Mouse (Mus musculus): ENCODE results near the gene Gm49337. TPM values are rescaled to one million over a fixed set of nuclear protein-coding genes. Genes with fewer than 3 reads are reported as not detected.

Gene Gm49337
- polyA plus RNA-seq, 1 experiment from 2014 or later = not detected

DNA sequence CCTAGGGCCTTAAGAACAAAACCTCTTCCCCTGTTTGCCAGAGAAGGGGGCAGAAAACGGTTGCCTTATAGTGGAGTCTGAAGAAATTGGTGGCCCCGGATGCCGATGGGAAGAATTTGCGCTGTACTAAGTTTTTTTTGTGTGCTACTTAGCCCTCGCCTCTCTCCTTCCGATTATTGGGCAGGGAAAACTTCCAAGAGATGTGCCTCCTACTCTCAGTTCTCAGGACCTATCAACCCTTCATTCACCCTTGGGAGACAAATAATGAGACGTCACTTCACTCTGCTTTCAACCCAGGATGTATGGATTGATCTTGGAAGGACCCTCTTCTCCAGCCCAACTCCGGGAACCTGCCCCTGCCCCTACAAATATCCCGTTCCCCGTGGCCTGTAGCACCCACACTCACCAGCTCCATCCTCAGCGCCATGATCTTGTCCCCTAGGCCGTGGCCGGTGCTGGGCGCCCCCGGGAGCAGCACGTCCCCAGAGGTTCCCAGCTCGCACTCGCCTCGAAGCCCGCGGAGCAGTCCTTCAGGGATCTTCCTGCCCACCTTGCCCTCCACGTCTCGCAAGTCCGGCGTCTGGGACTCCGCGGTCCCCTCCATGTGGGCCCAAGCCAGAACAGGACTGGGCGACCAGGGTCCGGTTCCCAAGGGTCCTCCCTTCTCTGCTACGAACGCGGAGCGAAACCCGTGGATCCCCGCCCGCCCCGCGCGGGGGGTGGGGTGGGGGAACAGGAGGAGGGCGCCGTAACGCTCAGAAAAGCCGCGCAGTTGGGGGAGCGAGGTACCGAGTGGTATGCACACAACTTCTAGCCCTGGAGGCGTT, 29.1 kb upstream of the Gm49337 start:
- peak overlapping the region; percentile 56 for H3K4me3 ChIP-seq (replicated peaks)
- H3K36me3 ChIP-seq = no peaks in the 10 kb centered on the region
- no peak overlapping the region for H3K27ac ChIP-seq
- WGBS = under 1% methylated on average over 37 of the region's 47 CpGs
- H3K9me3 ChIP-seq = no peaks in the 10 kb centered on the region
- H3K27me3 ChIP-seq (replicated peaks) = no peaks in the 10 kb centered on the region
- peak overlapping the region; percentile 98 for H3K4me2 ChIP-seq (replicated peaks)
- ATAC-seq = peak; percentile 82
- H3K9ac ChIP-seq = peak overlapping the region; percentile 59
- H3K4me1 ChIP-seq (replicated peaks) = peaks cover 7% of the 10 kb centered on the region; the same call in 1 of the 2 replicates

DNA sequence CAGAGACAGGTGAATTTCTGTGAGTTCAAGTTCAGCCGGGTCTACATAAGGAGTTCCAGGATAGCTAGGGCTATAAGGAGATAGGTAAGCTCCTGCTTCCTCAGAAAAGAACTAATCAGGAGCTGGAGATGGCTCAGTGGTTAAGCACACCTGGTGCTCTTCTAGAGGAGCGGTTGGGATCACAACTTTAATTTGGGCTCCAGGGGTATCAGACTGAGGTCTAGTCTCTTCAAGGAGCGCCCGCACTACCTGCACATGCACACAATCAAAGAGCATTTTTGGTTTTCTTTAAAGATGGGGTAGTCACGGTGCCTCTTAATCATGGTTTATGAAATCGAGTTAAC, 23.4 kb upstream of the Gm49337 start:
- Histone ChIP-seq H3K4me2 (replicated peaks) (peak overlapping the region; percentile 77), H3K9me3 (no peaks in the 10 kb centered on the region), H3K27ac (peak overlapping the region; percentile 89), H3K36me3 (peaks cover 15% of the 10 kb centered on the region), H3K4me1 (replicated peaks) (peaks cover 15% of the 10 kb centered on the region), H3K4me3 (replicated peaks) (peak overlapping the region; percentile 75), H3K27me3 (replicated peaks) (no peaks in the 10 kb centered on the region), H3K9ac (peak overlapping the region; percentile 90)
- ATAC-seq = no peak; the same call in 1 of the 2 replicates
- 23% methylated on average over 6 of the region's 6 CpGs for WGBS

DNA sequence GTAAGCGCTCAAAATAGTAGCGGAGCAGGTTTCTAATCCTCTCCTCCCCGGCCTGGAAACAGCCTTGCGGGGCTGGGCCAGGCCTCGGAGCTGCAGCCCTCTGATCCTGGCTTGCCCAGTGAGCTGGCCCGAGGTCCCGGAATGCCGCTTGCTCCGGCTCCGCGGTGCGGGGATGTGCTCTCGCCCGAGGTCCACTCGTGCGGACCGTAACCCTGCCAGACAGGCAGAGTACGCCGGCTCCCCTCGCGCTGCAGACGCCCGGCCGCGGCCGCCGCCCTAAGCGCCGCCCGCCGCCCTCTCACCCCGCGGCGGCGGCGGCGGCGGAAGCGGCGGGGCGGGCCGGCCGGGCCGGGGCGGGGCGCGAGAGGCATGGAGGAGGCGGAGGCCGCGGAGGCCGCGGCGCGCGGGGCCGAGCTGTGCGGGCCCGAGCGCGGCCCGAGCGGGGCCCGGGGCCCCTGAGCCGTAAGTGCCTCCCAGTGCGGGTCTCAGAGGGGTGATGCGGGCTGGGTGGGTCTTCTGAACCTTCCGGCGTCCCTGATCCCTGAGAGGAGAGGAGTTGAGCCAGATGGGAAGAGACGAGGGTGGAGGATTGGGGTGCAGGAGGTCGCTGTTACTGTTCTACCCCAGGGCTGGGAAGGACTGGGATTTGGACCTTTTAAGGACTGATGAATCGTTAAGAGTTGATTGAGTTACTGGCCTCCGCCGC, 22.9 kb upstream of the Gm49337 start:
- Histone ChIP-seq H3K9ac (peak overlapping the region; percentile 90), H3K4me1 (replicated peaks) (peaks cover 15% of the 10 kb centered on the region), H3K4me2 (replicated peaks) (peak overlapping the region; percentile 77), H3K27ac (peak overlapping the region; percentile 89), H3K36me3 (peaks cover 21% of the 10 kb centered on the region), H3K9me3 (no peaks in the 10 kb centered on the region), H3K27me3 (replicated peaks) (no peaks in the 10 kb centered on the region), H3K4me3 (replicated peaks) (peak overlapping the region; percentile 75)
- peak; percentile 98 for ATAC-seq
- under 1% methylated on average over 63 of the region's 73 CpGs for WGBS

DNA sequence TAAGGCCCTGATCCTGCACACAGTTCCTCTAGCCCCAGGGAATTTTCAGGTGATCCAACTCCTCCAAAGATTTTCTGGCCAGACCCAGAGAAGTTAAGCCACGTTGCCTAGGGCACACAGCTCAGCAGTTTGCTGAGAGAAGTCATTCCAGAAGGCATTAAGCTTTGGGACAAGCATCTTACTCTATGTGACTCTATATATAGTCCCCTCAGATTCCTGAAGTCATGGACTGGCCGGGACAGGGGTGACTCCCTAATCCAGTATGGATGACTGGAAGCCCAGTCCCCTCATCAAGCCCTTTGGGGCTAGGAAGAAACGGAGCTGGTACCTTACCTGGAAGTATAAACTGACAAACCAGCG, 22.3 kb upstream of the Gm49337 start:
- peak overlapping the region; percentile 77 for H3K4me2 ChIP-seq (replicated peaks)
- peak; percentile 22; the same call in 1 of the 2 replicates for ATAC-seq
- no peak overlapping the region for H3K27ac ChIP-seq
- peaks cover 15% of the 10 kb centered on the region for H3K4me1 ChIP-seq (replicated peaks)
- 17% methylated on average over 4 of the region's 4 CpGs for WGBS
- peak overlapping the region; percentile 75 for H3K4me3 ChIP-seq (replicated peaks)
- peak overlapping the region; percentile 90 for H3K9ac ChIP-seq
- peaks cover 26% of the 10 kb centered on the region for H3K36me3 ChIP-seq
- no peaks in the 10 kb centered on the region for H3K27me3 ChIP-seq (replicated peaks)
- H3K9me3 ChIP-seq = no peaks in the 10 kb centered on the region

DNA sequence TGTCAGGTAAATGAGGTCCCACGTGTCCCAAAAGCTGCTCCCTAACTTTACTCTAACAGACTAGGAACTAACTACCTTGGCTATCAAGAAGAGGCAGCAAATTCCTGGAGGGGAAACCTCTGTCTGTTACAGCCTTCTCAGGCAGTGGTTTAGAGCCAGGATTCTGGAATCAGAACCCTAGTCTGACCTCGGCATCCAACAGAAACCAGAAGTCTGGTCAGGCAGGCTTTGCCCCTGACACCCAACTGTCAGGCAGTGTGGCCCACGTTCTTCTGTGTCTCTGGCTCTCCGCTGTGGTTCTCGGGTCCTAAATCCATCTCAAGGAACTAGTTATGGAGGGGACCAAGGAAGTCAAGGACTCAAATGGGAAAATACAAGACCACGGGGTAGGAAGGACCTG, 21.9 kb upstream of the Gm49337 start, which contains the start of gene Lurap1:
TSS of gene Lurap1 (minus strand) at position 101 of the 400 bp plus-strand sequence.
- H3K36me3 ChIP-seq = peaks cover 30% of the 10 kb centered on the region
- H3K9me3 ChIP-seq = no peaks in the 10 kb centered on the region
- 68% methylated on average over 6 of the region's 6 CpGs for WGBS
- peak within 1 kb of the TSS; percentile 75 for H3K4me3 ChIP-seq (replicated peaks)
- H3K27me3 ChIP-seq (replicated peaks) = no peaks in the 10 kb centered on the region
- H3K27ac ChIP-seq = peak within 1 kb of the TSS; percentile 89
- H3K4me2 ChIP-seq (replicated peaks) = peak within 1 kb of the TSS; percentile 77
- ATAC-seq = no peak
- peak within 1 kb of the TSS; percentile 90 for H3K9ac ChIP-seq
- H3K4me1 ChIP-seq (replicated peaks) = peaks cover 15% of the 10 kb centered on the region

DNA sequence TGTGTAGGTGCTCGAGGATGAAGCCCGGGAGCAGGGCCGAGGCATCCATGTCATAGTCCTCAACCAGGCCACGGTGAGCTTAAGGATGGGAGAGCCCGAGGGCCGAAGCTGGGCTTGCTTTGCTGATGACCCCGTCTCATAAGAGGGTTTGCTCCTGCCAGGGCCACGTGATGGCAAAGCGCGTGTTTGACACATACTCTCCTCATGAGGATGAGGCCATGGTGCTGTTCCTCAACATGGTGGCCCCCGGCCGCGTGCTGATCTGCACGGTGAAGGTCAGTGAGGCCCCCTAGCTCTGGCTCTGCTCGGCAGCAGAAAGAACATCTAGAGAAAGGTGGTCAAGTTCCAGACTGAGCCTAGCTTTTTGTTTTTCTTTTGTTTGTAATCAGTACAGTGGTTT, 20.5 kb upstream of the Gm49337 start:
- Histone ChIP-seq H3K27me3 (replicated peaks) (no peaks in the 10 kb centered on the region), H3K9me3 (no peaks in the 10 kb centered on the region)

DNA sequence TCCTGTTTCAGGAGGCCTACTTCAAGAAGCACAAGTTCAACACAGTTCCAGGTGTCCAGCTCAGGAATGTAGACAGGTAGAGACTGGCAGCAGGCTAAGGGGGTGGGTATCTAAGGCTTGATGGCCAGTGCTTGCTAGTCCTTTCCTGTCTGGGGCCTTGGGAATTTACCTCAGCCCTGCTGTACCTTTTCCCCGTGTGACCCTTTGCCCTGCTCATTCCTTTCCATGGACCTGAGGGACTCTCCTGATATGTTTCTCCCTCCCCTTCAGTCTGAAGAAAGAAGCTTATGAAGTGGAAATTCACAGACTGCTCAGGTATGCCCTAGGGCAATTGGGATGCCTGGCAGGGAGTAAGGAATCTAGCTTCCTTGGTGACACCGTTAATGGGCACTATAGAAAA, 15.3 kb upstream of the Gm49337 start:
- Histone ChIP-seq H3K9ac (no peak overlapping the region), H3K27ac (no peak overlapping the region), H3K27me3 (replicated peaks) (no peaks in the 10 kb centered on the region), H3K9me3 (no peaks in the 10 kb centered on the region), H3K4me3 (replicated peaks) (no peak overlapping the region), H3K4me2 (replicated peaks) (no peak overlapping the region), H3K36me3 (peaks cover 46% of the 10 kb centered on the region), H3K4me1 (replicated peaks) (no peaks in the 10 kb centered on the region)
- 91% methylated on average over 2 of the region's 2 CpGs for WGBS
- ATAC-seq = no peak

More for the DNA sequence above, 20.5 kb upstream of the Gm49337 start:
- WGBS = 93% methylated on average over 15 of the region's 15 CpGs
- no peak for ATAC-seq
- H3K36me3 ChIP-seq = peaks cover 33% of the 10 kb centered on the region
- no peak overlapping the region for H3K4me3 ChIP-seq (replicated peaks)
- no peak overlapping the region for H3K4me2 ChIP-seq (replicated peaks)
- 0 out of 2 replicates have a peak overlapping the region, but pooled peaks have one; percentile 13 for H3K9ac ChIP-seq
- no peak overlapping the region for H3K27ac ChIP-seq
- H3K4me1 ChIP-seq (replicated peaks) = peaks cover 15% of the 10 kb centered on the region

DNA sequence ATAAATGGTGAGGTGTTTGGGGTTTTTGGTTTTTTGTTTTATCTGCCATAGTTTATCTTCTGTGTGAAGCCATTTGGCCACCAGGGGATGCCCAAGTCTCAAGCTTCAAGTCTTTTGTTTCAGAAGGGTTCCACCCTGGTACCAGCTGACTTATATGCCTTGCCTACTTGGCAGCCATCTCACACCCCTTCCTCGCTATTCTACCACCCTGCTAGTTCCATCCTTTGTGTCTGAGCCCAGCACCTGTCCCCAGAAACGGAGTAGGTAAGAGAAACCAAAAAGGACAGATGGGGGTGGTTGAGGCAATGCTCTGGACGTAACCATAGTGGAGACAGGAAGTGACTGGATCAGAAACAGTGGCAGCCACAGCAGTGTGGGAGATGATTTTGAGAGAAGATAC, 13.3 kb upstream of the Gm49337 start:
- H3K9me3 ChIP-seq = no peaks in the 10 kb centered on the region
- no peak overlapping the region for H3K4me3 ChIP-seq (replicated peaks)
- H3K27ac ChIP-seq = no peak overlapping the region
- no peak overlapping the region for H3K9ac ChIP-seq
- peaks cover 34% of the 10 kb centered on the region for H3K36me3 ChIP-seq
- no peak overlapping the region for H3K4me2 ChIP-seq (replicated peaks)
- no peaks in the 10 kb centered on the region; the same call in 1 of the 2 replicates for H3K4me1 ChIP-seq (replicated peaks)
- WGBS = 74% methylated on average over 3 of the region's 3 CpGs
- ATAC-seq = no peak
- H3K27me3 ChIP-seq (replicated peaks) = no peaks in the 10 kb centered on the region

DNA sequence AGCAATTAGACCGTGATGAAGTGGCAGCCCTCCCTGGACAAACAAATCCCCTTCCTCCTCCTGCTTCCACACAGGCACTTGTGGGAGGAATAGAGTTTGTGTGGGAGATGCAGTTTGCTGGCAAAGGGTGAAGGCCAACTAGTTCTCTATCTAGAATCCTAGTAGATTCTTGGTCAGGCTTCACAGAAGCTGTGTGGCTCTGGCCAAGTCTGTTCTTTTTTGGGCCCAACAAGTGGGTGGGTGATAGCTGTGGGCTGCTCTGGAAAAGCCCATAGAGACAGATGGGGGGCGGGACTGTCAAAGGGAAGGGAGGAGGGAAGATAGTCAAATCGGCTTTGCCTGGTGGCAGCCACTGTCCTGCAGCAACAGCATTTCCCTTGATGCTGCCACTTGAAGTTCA, 12.4 kb upstream of the Gm49337 start:
- Histone ChIP-seq H3K9me3 (no peaks in the 10 kb centered on the region), H3K4me3 (replicated peaks) (no peak overlapping the region), H3K9ac (no peak overlapping the region), H3K4me1 (replicated peaks) (peaks cover 6% of the 10 kb centered on the region; the same call in 1 of the 2 replicates), H3K27ac (no peak overlapping the region), H3K4me2 (replicated peaks) (no peak overlapping the region), H3K27me3 (replicated peaks) (no peaks in the 10 kb centered on the region), H3K36me3 (peaks cover 26% of the 10 kb centered on the region)
- 72% methylated on average over 3 of the region's 3 CpGs for WGBS
- ATAC-seq = no peak

DNA sequence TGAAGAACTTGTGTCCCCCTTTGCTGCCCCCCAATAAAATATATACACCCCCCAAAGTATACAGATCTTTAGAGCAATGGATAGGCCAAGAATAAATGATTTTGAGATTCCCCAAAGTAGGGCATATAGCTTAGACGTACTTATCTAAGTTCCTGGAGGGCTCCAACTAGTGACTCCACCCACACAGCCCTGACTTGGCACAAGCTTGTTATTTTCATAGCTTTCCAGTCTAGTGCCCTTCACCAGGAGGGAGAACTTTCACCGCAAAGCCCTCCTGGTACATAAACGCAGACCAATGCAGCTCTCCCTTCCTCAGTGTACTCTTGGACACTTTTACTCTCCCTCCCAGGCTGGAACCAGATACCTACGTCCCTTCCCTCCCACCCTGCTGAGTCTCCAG, 11.0 kb upstream of the Gm49337 start:
- Histone ChIP-seq H3K27me3 (replicated peaks) (no peaks in the 10 kb centered on the region), H3K36me3 (peaks cover 19% of the 10 kb centered on the region), H3K4me1 (replicated peaks) (peaks cover 15% of the 10 kb centered on the region; the same call in 1 of the 2 replicates), H3K27ac (no peak overlapping the region), H3K9ac (no peak overlapping the region), H3K4me2 (replicated peaks) (no peak overlapping the region), H3K4me3 (replicated peaks) (no peak overlapping the region), H3K9me3 (no peaks in the 10 kb centered on the region)
- no peak for ATAC-seq
- WGBS = 73% methylated on average over 4 of the region's 4 CpGs

DNA sequence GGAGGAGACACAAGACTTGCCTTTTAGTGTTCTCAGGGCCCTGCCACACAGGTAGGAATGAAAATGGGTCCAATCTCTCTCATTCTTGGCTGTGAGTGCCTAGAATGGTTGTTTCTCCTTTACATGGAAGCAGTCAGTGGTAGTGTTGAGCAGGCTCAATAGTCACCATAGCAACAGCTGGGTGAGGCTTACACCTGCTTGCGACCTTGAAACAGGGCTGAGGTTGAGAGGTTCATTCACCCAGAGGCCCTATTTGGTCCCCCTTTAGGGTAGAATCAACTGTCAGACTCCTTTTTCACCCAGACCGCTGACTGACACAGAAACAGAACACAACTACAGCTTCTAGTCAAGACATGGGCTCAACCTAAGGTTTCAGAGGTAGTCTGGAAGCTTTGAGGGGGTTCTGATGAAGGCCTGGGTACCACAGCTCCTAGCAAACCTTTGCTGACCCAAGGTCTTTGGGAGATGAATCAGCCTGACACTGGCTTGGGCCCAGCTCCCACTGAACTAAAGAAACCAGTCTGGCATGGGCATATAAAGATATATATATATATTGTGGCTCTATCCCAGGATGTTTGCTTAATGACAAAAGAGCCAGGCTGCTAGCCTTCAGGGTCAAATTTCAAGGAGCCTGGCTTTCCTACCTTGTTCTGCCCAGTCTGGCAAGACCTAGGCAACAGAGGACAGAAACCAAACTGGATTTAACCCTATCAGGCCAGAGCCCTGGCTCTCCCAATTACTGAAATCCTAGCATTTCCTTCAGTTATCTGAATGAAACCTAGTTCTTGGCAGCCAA, 8.2 kb upstream of the Gm49337 start:
- Histone ChIP-seq H3K27me3 (replicated peaks) (no peaks in the 10 kb centered on the region), H3K27ac (peak overlapping the region; percentile 65), H3K4me1 (replicated peaks) (peaks cover 18% of the 10 kb centered on the region; the same call in 1 of the 2 replicates), H3K4me3 (replicated peaks) (no peak overlapping the region), H3K9me3 (no peaks in the 10 kb centered on the region), H3K4me2 (replicated peaks) (peak overlapping the region; percentile 15; the same call in 1 of the 2 replicates), H3K36me3 (peaks cover 1% of the 10 kb centered on the region; the same call in 1 of the 2 replicates), H3K9ac (no peak overlapping the region)
- WGBS = 65% methylated on average over 2 of the region's 2 CpGs
- ATAC-seq = peak; percentile 44
